Mouse (Mus musculus): ENCODE measurements around the gene Ctrl.

Ctrl gene

DNA sequence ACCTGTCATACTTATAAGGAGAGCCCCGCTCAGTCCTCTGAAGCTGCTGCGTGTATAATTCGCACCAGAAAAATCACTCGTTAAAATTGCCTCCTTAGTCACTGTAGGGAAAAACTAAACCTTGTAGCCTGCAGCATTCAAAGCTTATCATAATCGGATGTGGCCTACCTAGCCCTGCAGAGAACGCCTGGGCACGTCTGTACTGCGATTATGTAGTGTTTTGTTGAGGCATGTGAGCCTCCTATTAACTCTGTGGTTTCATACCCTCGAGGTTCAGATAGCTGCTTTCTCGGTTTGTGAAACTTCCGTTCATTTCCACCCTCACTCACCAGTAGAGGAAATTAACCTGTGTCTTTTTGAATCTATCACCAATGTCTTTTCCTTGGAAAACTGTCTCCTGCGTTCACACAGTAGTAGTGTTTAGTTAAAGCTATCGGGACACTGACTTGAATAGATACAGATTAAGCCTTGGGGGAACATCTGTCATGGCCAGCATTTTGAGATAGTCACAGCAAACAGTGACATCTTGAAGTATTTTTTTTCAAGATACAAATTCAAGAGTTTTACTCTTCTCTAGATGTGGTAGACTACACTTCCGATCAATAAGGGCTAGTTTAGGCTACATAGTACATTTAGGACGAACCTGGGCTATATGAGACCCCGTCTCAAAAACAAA, 32.6 kb downstream of the Ctrl start:
- POLR2A ChIA-PET, result interaction anchor here in 3 of 4 experiments (0.5 to 4.4 kb wide), 39 partner anchors 8 to 295 kb away, joined by 3 to 41 read pairs (median 6); partner anchors contain the start of genes Acd (in 2 of the 3), Nrn1l (in 2 of the 3), Nutf2 (in 2 of the 3) and Pard6a (in 2 of the 3)
- CTCF ChIA-PET, result interaction anchor here in 2 of 4 experiments (0.8 to 2.4 kb wide), 4 partner anchors 29 to 89 kb away, joined by 3 to 7 read pairs (median 6); no protein-coding TSS in a partner anchor

DNA sequence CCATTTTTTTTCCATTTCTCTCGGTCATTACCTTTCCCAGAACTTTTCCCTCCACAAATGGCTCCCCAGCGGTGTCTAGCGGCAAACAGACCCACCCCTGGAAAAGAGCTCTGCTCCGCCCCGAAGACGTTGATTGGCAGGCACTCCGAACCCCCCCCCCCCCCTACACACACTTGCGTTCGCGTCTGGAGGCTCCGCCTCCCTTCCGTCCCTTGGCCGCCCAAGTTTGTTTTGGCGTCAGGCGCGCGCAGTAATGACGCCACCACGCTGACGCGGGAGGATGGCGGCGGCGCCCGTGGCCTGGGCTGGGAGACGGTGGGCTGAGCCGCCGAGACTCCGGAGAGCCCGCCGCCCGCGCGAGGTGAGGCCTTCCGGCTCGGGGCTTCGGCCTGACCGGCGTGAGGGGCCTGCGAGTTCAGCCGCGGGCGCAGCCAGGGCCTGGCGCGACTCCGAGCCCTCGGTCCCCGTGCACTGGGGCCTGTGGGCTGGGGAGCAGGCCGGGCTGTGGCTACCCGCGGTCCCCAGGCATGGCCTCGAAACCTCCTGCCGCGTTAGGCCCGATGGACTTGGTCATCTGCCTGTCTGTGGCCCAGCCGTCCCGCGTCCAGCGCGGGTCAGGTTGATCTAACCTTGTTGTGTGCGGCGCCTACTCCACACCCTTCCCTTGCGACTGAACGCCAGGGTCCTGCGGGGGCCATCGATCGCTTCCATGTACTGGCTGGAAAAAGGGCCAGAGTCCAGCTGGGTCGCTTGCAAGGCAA, 33.3 kb downstream of the Ctrl start, which contains the start of gene Pskh1:
TSS of gene Pskh1 (plus strand) at position 262 of the 761 bp plus-strand sequence.
- CTCF ChIA-PET, result interaction anchor here (0.5 to 2.4 kb wide), 25 partner anchors 10 to 515 kb away, joined by 3 to 15 read pairs (median 3); partner anchors contain the start of genes Ctcf (in 1 of the 4), Nutf2 (in 1 of the 4) and Zfp90 (in 1 of the 4)
- POLR2A ChIA-PET, result interaction anchor here (0.5 to 4.4 kb wide), 110 partner anchors 8 to 1407 kb away, joined by 3 to 41 read pairs (median 4); partner anchors contain the start of genes Nutf2 (in 4 of the 4), Ranbp10 (in 3 of the 4), Acd (in 2 of the 4) and Ddx28 (in 2 of the 4)

GRCm38 (mm10) chr8:105897801-105898480, 35.7 kb downstream of the Ctrl start:
- CTCF ChIA-PET, result interaction anchor here in 1 of 4 experiments (0.6 kb wide), 1 partner anchor 63 kb away, joined by 4 read pairs; no protein-coding TSS in a partner anchor
- POLR2A ChIA-PET, result interaction anchor here in 1 of 4 experiments (1.8 kb wide), 1 partner anchor 42 kb away, joined by 5 read pairs; no protein-coding TSS in a partner anchor

DNA sequence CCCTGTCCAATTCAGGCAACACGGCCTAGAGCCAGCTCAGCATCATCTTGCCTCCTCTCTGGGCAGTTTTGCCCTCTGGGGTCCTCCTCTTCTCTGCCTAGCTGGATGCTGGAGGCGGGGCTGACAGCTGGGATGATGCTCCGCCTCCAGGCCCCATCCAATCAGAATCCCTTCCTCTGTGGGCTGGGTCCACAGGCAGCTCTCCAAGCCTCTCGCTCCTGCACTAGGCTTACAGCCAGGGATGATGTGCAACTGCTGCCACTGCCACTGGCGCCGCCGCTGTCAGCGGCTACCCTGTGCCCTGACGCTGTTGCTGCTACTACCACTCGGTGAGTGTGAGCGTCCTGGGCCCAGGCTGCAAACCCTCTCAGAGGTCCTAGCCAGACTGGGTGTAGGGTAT, 40.3 kb downstream of the Ctrl start, which contains the start of gene Nrn1l:
TSS of gene Nrn1l (plus strand) at position 229 of the 400 bp plus-strand sequence.
- CTCF ChIA-PET, result interaction anchor here (0.6 to 3.6 kb wide), 13 partner anchors 14 to 549 kb away, joined by 3 to 23 read pairs (median 3); partner anchors contain the start of gene Nutf2 (in 2 of the 4)
- POLR2A ChIA-PET, result interaction anchor here in 3 of 4 experiments (0.6 to 4.0 kb wide), 26 partner anchors 8 to 318 kb away, joined by 3 to 19 read pairs (median 4); partner anchors contain the start of genes Nutf2 (in 3 of the 3), Edc4 (in 2 of the 3), Carmil2 (in 1 of the 3) and Ranbp10 (in 1 of the 3)

DNA sequence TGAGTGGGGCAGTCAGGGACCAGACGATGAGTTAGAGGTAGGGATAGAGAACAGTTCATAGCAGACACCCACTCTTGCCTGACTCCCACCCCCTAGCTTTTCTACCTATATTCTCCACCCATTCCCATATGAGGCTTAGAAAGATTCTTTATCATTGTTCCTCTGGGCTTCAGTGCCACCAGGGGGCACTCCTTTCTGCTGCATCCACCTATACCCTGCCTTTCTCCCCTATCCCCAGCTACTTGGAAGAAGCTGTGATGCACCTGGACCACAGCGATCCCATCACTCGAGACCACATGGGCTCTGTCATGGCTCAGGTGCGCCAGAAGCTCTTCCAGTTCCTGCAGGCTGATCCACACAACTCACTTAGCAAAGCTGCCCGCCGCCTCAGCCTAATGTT, 41.2 kb downstream of the Ctrl start:
- POLR2A ChIA-PET, result interaction anchor here in 3 of 4 experiments (0.5 to 4.0 kb wide), 20 partner anchors 8 to 382 kb away, joined by 3 to 19 read pairs (median 5); partner anchors contain the start of genes Nutf2 (in 3 of the 3), Edc4 (in 1 of the 3), Pskh1 (in 1 of the 3) and Ranbp10 (in 1 of the 3)

GRCm38 (mm10) chr8:105890870-105891269, 42.8 kb downstream of the Ctrl start:
- CTCF ChIA-PET, result interaction anchor here in 2 of 4 experiments (0.7 to 2.2 kb wide), 3 partner anchors 25 to 166 kb away, joined by 3 to 7 read pairs (median 3); no protein-coding TSS in a partner anchor
- POLR2A ChIA-PET, result interaction anchor here in 3 of 4 experiments (0.5 to 1.8 kb wide), 15 partner anchors 8 to 308 kb away, joined by 3 to 8 read pairs (median 4); partner anchors contain the start of gene Pskh1 (in 3 of the 3)

More for the DNA sequence above, 41.2 kb downstream of the Ctrl start:
- CTCF ChIA-PET, result interaction anchor here (0.6 to 3.6 kb wide), 11 partner anchors 9 to 287 kb away, joined by 3 to 23 read pairs (median 5); partner anchors contain the start of gene Ripor1 (in 1 of the 4)

DNA sequence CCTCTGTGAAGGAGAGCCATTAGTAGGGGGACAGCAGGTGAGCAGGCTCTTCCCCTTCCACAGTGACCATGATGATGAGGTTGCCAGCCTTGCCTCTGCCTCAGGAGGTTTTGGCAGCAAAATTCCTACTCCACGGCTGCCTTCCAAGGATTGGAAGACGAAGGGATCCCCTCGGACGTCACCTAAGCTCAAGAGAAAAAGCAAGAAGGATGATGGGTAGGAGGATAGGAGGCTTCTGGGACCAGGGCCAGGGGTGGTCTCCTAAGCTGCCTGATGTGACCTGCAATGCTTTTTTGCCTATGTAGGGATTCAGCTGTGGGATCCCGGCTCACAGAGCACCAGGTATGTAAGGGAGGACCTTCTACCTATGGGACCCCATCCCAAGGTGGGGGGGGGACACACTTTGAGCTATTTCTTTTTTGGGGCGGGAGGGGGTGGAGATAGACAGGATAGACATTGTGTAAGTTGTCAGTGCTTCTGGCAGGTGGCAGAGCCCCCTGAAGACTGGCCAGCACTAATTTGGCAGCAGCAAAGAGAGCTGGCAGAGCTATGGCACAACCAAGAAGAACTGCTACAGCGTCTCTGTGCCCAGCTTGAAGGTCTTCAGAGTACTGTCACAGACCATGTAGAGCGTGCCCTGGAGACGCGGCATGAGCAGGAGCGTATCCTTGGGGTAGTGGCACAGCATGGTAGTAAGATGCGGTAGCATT, 43.8 kb downstream of the Ctrl start:
- ChIA-PET CTCF (interaction anchor here (0.5 to 2.2 kb wide), 5 partner anchors 24 to 337 kb away, joined by 3 to 7 read pairs (median 3); no protein-coding TSS in a partner anchor), POLR2A (interaction anchor here in 3 of 4 experiments (0.6 to 2.4 kb wide), 14 partner anchors 10 to 307 kb away, joined by 3 to 8 read pairs (median 4); partner anchors contain the start of genes Pskh1 (in 3 of the 3) and Thap11 (in 1 of the 3))

Measured in embryonic stem cell, embryonic (primary cell).